Mouse (Mus musculus): ENCODE results near the gene Mgat5b. TPM values are rescaled to one million over a fixed set of nuclear protein-coding genes. Genes with fewer than 3 reads are reported as not detected.
A peak's percentile ranks its signal among the peaks of the same experiment; 100 is the strongest.
"Not testable (repeated sequence)": the region's sequence is repeated elsewhere in the genome, so short reads cannot be mapped to it uniquely, and the experiment has no call there.

The Mgat5b gene
- total RNA-seq, 1 experiment: 7.1 TPM

DNA sequence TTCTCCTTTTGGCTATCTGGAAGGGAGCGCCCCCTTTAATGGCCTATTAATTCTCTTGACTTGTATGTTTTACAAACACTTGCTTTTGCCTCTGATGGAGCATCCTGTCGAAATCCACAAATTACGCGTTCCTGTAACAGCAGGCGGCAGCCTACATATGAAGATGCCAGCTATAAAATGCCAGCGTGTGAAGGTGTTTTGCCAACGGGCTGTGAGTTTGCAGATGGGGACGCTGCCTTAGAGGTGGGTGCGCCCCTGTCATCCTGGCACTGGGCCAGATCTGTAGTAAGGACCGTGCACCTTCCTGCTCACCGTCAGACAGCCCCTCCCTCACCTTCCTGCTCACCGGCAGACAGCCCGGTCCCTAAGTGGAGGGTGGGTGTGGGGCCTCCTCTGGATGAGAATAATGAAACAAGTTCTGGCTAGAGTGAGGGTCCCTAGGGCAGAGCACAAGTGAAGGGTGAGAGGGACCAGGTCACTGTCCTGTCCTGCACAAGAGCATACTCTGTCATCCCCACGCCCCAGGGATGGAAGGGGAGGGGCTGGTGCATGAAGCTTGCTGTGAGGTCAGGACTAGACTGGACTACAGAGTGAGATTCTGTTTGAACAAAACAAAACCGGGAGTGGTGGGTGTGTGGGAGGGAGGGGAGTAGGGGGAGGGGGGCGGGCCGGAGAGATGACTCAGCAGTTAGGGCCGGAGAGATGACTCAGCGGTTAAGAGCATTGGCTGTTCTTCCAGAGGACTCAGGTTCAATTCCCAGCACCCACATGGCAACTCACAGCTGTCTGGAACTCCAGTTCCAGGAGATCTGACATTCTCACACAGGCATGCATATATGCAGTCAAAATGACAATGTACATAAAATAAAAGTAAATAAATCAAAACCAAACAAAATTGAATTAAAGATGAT lies 24.9 kb upstream of the Mgat5b start:
- peak; percentile 69 for DNase-seq (ENCODE audit: low read depth, low spot score)
- Histone ChIP-seq H3K36me3 (ENCODE audit: control insufficient read depth, insufficient read depth, low read length, poor library complexity, severe bottlenecking) (no peaks in the 10 kb centered on the region), H3K27ac (ENCODE audit: insufficient read depth, low read depth, low read length, poor library complexity, severe bottlenecking) (peak overlapping the region; percentile 75), H3K4me1 (ENCODE audit: control insufficient read depth in 2 of 2, insufficient read depth in 2 of 2, low read length in 2 of 2, poor library complexity in 1 of 2) (peaks cover 8 to 30% of the 10 kb centered on the region in 2 experiments), H3K4me3 (ENCODE audit: insufficient read depth in 1 of 2, low read depth in 1 of 2, low read length in 2 of 2, poor library complexity in 1 of 2, severe bottlenecking in 1 of 2) (no peak overlapping the region), H3K9ac (ENCODE audit: insufficient read depth, low read depth, low read length, poor library complexity, severe bottlenecking) (no peak overlapping the region), H3K9me3 (ENCODE audit: control insufficient read depth, insufficient read depth, low read depth, low read length) (0 out of 2 replicates have a peak, but pooled peaks cover 2% of the 10 kb centered on the region)
- TF ChIP-seq CHD2 (IDR thresholded peaks at IDR 0.05; ENCODE audit: low read depth, low read length) (no peak), MAFK (IDR thresholded peaks at IDR 0.05; ENCODE audit: insufficient read depth, low read depth, low read length) (peak; percentile 85)
- in situ Hi-C loops (cut with MboI; ENCODE audit: low sequenced_read_pairs in 2 of 2, unreplicated experiment in 2 of 2): no loop called here

DNA sequence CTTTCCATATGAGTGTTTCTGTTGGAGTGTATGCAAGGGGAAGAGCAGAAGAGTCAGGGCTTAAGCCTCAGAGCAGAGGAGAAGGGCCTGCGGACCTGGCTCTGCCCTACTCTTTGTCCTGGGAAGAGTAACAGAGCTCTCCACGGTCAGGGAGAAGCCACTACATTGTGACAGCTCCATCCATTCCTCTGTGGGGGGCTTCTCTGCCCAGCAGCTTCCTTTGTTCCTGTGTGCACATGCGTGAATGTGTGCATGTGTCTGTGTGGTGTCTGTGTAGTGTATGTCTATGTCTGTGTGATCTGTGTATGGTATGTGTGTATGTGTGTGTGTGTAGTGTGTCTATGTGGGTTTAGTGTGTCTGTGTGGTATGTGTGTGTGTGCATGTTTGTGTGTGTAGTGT lies 23.3 kb upstream of the Mgat5b start:
- in situ Hi-C loops (cut with MboI; ENCODE audit: low sequenced_read_pairs in 2 of 2, unreplicated experiment in 2 of 2): no loop called here
- no peak overlapping the region for H3K4me3 ChIP-seq (ENCODE audit: insufficient read depth in 1 of 2, low read depth in 1 of 2, low read length in 2 of 2, poor library complexity in 1 of 2, severe bottlenecking in 1 of 2)
- no peak overlapping the region for H3K27ac ChIP-seq (ENCODE audit: insufficient read depth, low read depth, low read length, poor library complexity, severe bottlenecking)
- 0 out of 2 replicates have a peak, but pooled peaks cover 2% of the 10 kb centered on the region for H3K9me3 ChIP-seq (ENCODE audit: control insufficient read depth, insufficient read depth, low read depth, low read length)
- no peaks in the 10 kb centered on the region for H3K36me3 ChIP-seq (ENCODE audit: control insufficient read depth, insufficient read depth, low read length, poor library complexity, severe bottlenecking)
- H3K9ac ChIP-seq (ENCODE audit: insufficient read depth, low read depth, low read length, poor library complexity, severe bottlenecking): no peak overlapping the region
- TF ChIP-seq MAFK (IDR thresholded peaks at IDR 0.05; ENCODE audit: insufficient read depth, low read depth, low read length): no peak
- TF ChIP-seq ZC3H11A (IDR thresholded peaks at IDR 0.05; ENCODE audit: borderline replicate concordance, low read depth, low read length): no peak
- no peak for TF ChIP-seq CHD2 (IDR thresholded peaks at IDR 0.05; ENCODE audit: low read depth, low read length)
- TF ChIP-seq ZNF384 (IDR thresholded peaks at IDR 0.05; ENCODE audit: low read depth, low read length): no peak
- no peak for TF ChIP-seq HCFC1 (IDR thresholded peaks at IDR 0.05; ENCODE audit: borderline replicate concordance, insufficient read depth, low read length)
- peaks cover 4 to 26% of the 10 kb centered on the region in 2 experiments for H3K4me1 ChIP-seq (ENCODE audit: control insufficient read depth in 2 of 2, insufficient read depth in 2 of 2, low read length in 2 of 2, poor library complexity in 1 of 2)
- no peak for DNase-seq (ENCODE audit: low read depth, low spot score)

GRCm38 (mm10) chr11:116899247-116899646 lies 19.4 kb upstream of the Mgat5b start:
- H3K27ac ChIP-seq (ENCODE audit: insufficient read depth, low read depth, low read length, poor library complexity, severe bottlenecking): no peak overlapping the region
- no peaks in the 10 kb centered on the region for H3K9me3 ChIP-seq (ENCODE audit: control insufficient read depth, insufficient read depth, low read depth, low read length)
- no peak overlapping the region for H3K9ac ChIP-seq (ENCODE audit: insufficient read depth, low read depth, low read length, poor library complexity, severe bottlenecking)
- H3K36me3 ChIP-seq (ENCODE audit: control insufficient read depth, insufficient read depth, low read length, poor library complexity, severe bottlenecking): no peaks in the 10 kb centered on the region
- no peak overlapping the region for H3K4me3 ChIP-seq (ENCODE audit: insufficient read depth in 1 of 2, low read depth in 1 of 2, low read length in 2 of 2, poor library complexity in 1 of 2, severe bottlenecking in 1 of 2)
- TF ChIP-seq HCFC1 (IDR thresholded peaks at IDR 0.05; ENCODE audit: borderline replicate concordance, insufficient read depth, low read length) (no peak), MAFK (IDR thresholded peaks at IDR 0.05; ENCODE audit: insufficient read depth, low read depth, low read length) (no peak), ZC3H11A (IDR thresholded peaks at IDR 0.05; ENCODE audit: borderline replicate concordance, low read depth, low read length) (no peak), ZNF384 (IDR thresholded peaks at IDR 0.05; ENCODE audit: low read depth, low read length) (no peak), CHD2 (IDR thresholded peaks at IDR 0.05; ENCODE audit: low read depth, low read length) (no peak)
- in situ Hi-C loops (cut with MboI; ENCODE audit: low sequenced_read_pairs in 2 of 2, unreplicated experiment in 2 of 2): no loop called here
- peaks cover 8 to 35% of the 10 kb centered on the region in 2 experiments; a peak in 3 of 4 replicates for H3K4me1 ChIP-seq (ENCODE audit: control insufficient read depth in 2 of 2, insufficient read depth in 2 of 2, low read length in 2 of 2, poor library complexity in 1 of 2)
- no peak for DNase-seq (ENCODE audit: low read depth, low spot score)

- H3K4me3 ChIP-seq (ENCODE audit: insufficient read depth in 1 of 2, low read depth in 1 of 2, low read length in 2 of 2, poor library complexity in 1 of 2, severe bottlenecking in 1 of 2); H3K9ac ChIP-seq (ENCODE audit: insufficient read depth, low read depth, low read length, poor library complexity, severe bottlenecking); H3K9me3 ChIP-seq (ENCODE audit: control insufficient read depth, insufficient read depth, low read depth, low read length); H3K36me3 ChIP-seq (ENCODE audit: control insufficient read depth, insufficient read depth, low read length, poor library complexity, severe bottlenecking); DNase-seq (ENCODE audit: low read depth, low spot score): not testable (repeated sequence)
- TF ChIP-seq MAFK (IDR thresholded peaks at IDR 0.05; ENCODE audit: insufficient read depth, low read depth, low read length): peak; percentile 86
- peak overlapping the region; percentile 87 for H3K27ac ChIP-seq (ENCODE audit: insufficient read depth, low read depth, low read length, poor library complexity, severe bottlenecking)
- in situ Hi-C loops (cut with MboI; ENCODE audit: low sequenced_read_pairs in 2 of 2, unreplicated experiment in 2 of 2): loop anchor here in 1 of 2 experiments (25.0 kb wide), 1 partner anchor 110 kb away; no protein-coding TSS in a partner anchor
- H3K4me1 ChIP-seq (ENCODE audit: control insufficient read depth in 2 of 2, insufficient read depth in 2 of 2, low read length in 2 of 2, poor library complexity in 1 of 2): peaks cover 5 to 20% of the 10 kb centered on the region in 2 experiments; a peak in 2 of 4 replicates
Measured at GRCm38 (mm10) chr11:116902588-116902987, 16.1 kb upstream of the Mgat5b start.

Measured in ES-E14 (cell line).